Mouse (Mus musculus) cerebellum, postnatal 25 days (tissue): ENCODE measurements around the gene Myh7.
"Not testable (repeated sequence)": the region's sequence is repeated elsewhere in the genome, so short reads cannot be mapped to it uniquely, and the experiment has no call there.

Source experiments
- DNase-seq, 2 experiments: peaks; one replicate each; pipeline ENCODE4 v3.0.0; 2021; ENCODE audit warnings: mixed read lengths in 2 of 2

Myh7 gene

GRCm38 (mm10) chr14:54994136-54994868, at the start of gene Myh7:
Myh7 (minus strand) TSS chr14:54994626.
- no peak for DNase-seq

- DNase-seq: not testable (repeated sequence)
These were observed 49.3 kb upstream of the Myh7 start for GRCm38 (mm10) chr14:55043694-55044093.

GRCm38 (mm10) chr14:55032695-55033225, 38.3 kb upstream of the Myh7 start:
- peak; percentile 40 to 42 for DNase-seq

GRCm38 (mm10) chr14:55029034-55029698, 34.7 kb upstream of the Myh7 start:
- DNase-seq: peak; percentile 65 to 77

- peak in 1 of 2 experiments; percentile 50 for DNase-seq
These were observed 34.0 kb upstream of the Myh7 start for GRCm38 (mm10) chr14:55028333-55028835.

GRCm38 (mm10) chr14:55027653-55028052, 33.2 kb upstream of the Myh7 start:
- peak; percentile 62 to 73 for DNase-seq

- DNase-seq: no peak
These were observed 32.8 kb upstream of the Myh7 start for GRCm38 (mm10) chr14:55027251-55027650.

- peak in 1 of 2 experiments; percentile 39 for DNase-seq
These were observed 31.1 kb upstream of the Myh7 start for GRCm38 (mm10) chr14:55025527-55025926.

- peak; percentile 81 to 87 for DNase-seq
These were observed 29.8 kb upstream of the Myh7 start for GRCm38 (mm10) chr14:55024236-55024635.

GRCm38 (mm10) chr14:55023011-55023410, 28.6 kb upstream of the Myh7 start:
- peak in 1 of 2 experiments; percentile 20 for DNase-seq

- no peak for DNase-seq
These were observed 26.0 kb upstream of the Myh7 start for GRCm38 (mm10) chr14:55020394-55020793.

GRCm38 (mm10) chr14:55016876-55017275, 22.4 kb upstream of the Myh7 start:
- DNase-seq: no peak

- DNase-seq: peak in 1 of 2 experiments; percentile 48
These were observed 21.3 kb upstream of the Myh7 start for GRCm38 (mm10) chr14:55015767-55016111.

GRCm38 (mm10) chr14:55014991-55015766, 20.8 kb upstream of the Myh7 start, which contains the start of gene Ngdn:
Ngdn (plus strand) TSS chr14:55015454.
- peak; percentile 99 to 100 for DNase-seq

- DNase-seq: no peak
These were observed 20.2 kb upstream of the Myh7 start for GRCm38 (mm10) chr14:55014591-55014990.

GRCm38 (mm10) chr14:55011116-55011515, 16.7 kb upstream of the Myh7 start:
- no peak for DNase-seq

- no peak for DNase-seq
These were observed 14.0 kb upstream of the Myh7 start for GRCm38 (mm10) chr14:55008417-55008816.

- no peak for DNase-seq
These were observed 12.9 kb upstream of the Myh7 start for GRCm38 (mm10) chr14:55007120-55007908.

GRCm38 (mm10) chr14:55006541-55006940, 12.1 kb upstream of the Myh7 start:
- no peak for DNase-seq

GRCm38 (mm10) chr14:55005967-55006366, 11.5 kb upstream of the Myh7 start:
- DNase-seq: no peak

GRCm38 (mm10) chr14:55005506-55005905, 11.1 kb upstream of the Myh7 start:
- DNase-seq: no peak
